Mouse (Mus musculus): ENCODE results near the gene Tnfrsf1a. TPM values are rescaled to one million over a fixed set of nuclear protein-coding genes. Genes with fewer than 3 reads are reported as not detected.

The Tnfrsf1a gene
- polyA plus RNA-seq (2014; fragmentation: Illumina TruSeq; extraction: RNeasy Lipid Tissue Mini Kit (QIAGEN cat#74804); ENCODE audit: low read depth, low replicate concordance), result 2.2 TPM

GRCm38 (mm10) chr6:125348721-125349574, at the start of gene Tnfrsf1a:
Gene Tnfrsf1a, plus strand, starts transcription at chr6:125349362.

GRCm38 (mm10) chr6:125313546-125314230, 35.5 kb upstream of the Tnfrsf1a start, which contains the start of gene Ltbr:
Gene Ltbr, minus strand, starts transcription at chr6:125313885.

GRCm38 (mm10) chr6:125320323-125320722, 28.8 kb upstream of the Tnfrsf1a start, which contains the start of gene Scnn1a:
Gene Scnn1a, plus strand, starts transcription at chr6:125320659.

GRCm38 (mm10) chr6:125380372-125381360, 31.5 kb downstream of the Tnfrsf1a start, which contains the start of gene Plekhg6:
Gene Plekhg6, minus strand, starts transcription at chr6:125380793.

Other genes with a start within 250 kb of the Tnfrsf1a start
- 3.4 TPM for gene Nop2, start 217.5 kb upstream of the Tnfrsf1a start, polyA plus RNA-seq (2014; fragmentation: Illumina TruSeq; extraction: RNeasy Lipid Tissue Mini Kit (QIAGEN cat#74804); ENCODE audit: low read depth, low replicate concordance)
- 9.8 TPM for gene Iffo1, start 204.1 kb upstream of the Tnfrsf1a start, polyA plus RNA-seq (2014; fragmentation: Illumina TruSeq; extraction: RNeasy Lipid Tissue Mini Kit (QIAGEN cat#74804); ENCODE audit: low read depth, low replicate concordance)
- 17.5 TPM for gene Gapdh, start 182.9 kb upstream of the Tnfrsf1a start, polyA plus RNA-seq (2014; fragmentation: Illumina TruSeq; extraction: RNeasy Lipid Tissue Mini Kit (QIAGEN cat#74804); ENCODE audit: low read depth, low replicate concordance)
- gene Ncapd2, start 157.7 kb upstream of the Tnfrsf1a start, polyA plus RNA-seq (2014; fragmentation: Illumina TruSeq; extraction: RNeasy Lipid Tissue Mini Kit (QIAGEN cat#74804); ENCODE audit: low read depth, low replicate concordance), result 20.1 TPM
- 192 TPM for gene Mrpl51, start 157.6 kb upstream of the Tnfrsf1a start, polyA plus RNA-seq (2014; fragmentation: Illumina TruSeq; extraction: RNeasy Lipid Tissue Mini Kit (QIAGEN cat#74804); ENCODE audit: low read depth, low replicate concordance)
- gene Vamp1, start 133.8 kb upstream of the Tnfrsf1a start, polyA plus RNA-seq (2014; fragmentation: Illumina TruSeq; extraction: RNeasy Lipid Tissue Mini Kit (QIAGEN cat#74804); ENCODE audit: low read depth, low replicate concordance), result 5.9 TPM
- gene Tapbpl, start 117.5 kb upstream of the Tnfrsf1a start, polyA plus RNA-seq (2014; fragmentation: Illumina TruSeq; extraction: RNeasy Lipid Tissue Mini Kit (QIAGEN cat#74804); ENCODE audit: low read depth, low replicate concordance), result 0.94 TPM
- gene Cd27, start 112.4 kb upstream of the Tnfrsf1a start, polyA plus RNA-seq (2014; fragmentation: Illumina TruSeq; extraction: RNeasy Lipid Tissue Mini Kit (QIAGEN cat#74804); ENCODE audit: low read depth, low replicate concordance), result not detected
- gene Tuba3a, start 63.3 kb upstream of the Tnfrsf1a start, polyA plus RNA-seq (2014; fragmentation: Illumina TruSeq; extraction: RNeasy Lipid Tissue Mini Kit (QIAGEN cat#74804); ENCODE audit: low read depth, low replicate concordance), result 31.4 TPM
- gene Ltbr, start 35.5 kb upstream of the Tnfrsf1a start, polyA plus RNA-seq (2014; fragmentation: Illumina TruSeq; extraction: RNeasy Lipid Tissue Mini Kit (QIAGEN cat#74804); ENCODE audit: low read depth, low replicate concordance), result 0.22 TPM
- 0.06 TPM for gene Scnn1a, start 28.7 kb upstream of the Tnfrsf1a start, polyA plus RNA-seq (2014; fragmentation: Illumina TruSeq; extraction: RNeasy Lipid Tissue Mini Kit (QIAGEN cat#74804); ENCODE audit: low read depth, low replicate concordance)
- not detected for gene Plekhg6, start 31.4 kb downstream of the Tnfrsf1a start, polyA plus RNA-seq (2014; fragmentation: Illumina TruSeq; extraction: RNeasy Lipid Tissue Mini Kit (QIAGEN cat#74804); ENCODE audit: low read depth, low replicate concordance)
- gene Cd9, start 145.4 kb downstream of the Tnfrsf1a start, polyA plus RNA-seq (2014; fragmentation: Illumina TruSeq; extraction: RNeasy Lipid Tissue Mini Kit (QIAGEN cat#74804); ENCODE audit: low read depth, low replicate concordance), result 5.0 TPM
- gene Vwf, start 197.4 kb downstream of the Tnfrsf1a start, polyA plus RNA-seq (2014; fragmentation: Illumina TruSeq; extraction: RNeasy Lipid Tissue Mini Kit (QIAGEN cat#74804); ENCODE audit: low read depth, low replicate concordance), result 0.97 TPM

Measured in testis, adult 10 weeks (tissue).